Mouse (Mus musculus) layer of hippocampus, adult 9-11 months (tissue): ENCODE measurements at regions not wholly inside any gene's neighbourhood (a gene's known extent, or its start where the extent isn't known, plus 50 kb on each side); places are given as distances from the start of the nearest gene placed in this dataset.
"Not testable (repeated sequence)": the region's sequence is repeated elsewhere in the genome, so short reads cannot be mapped to it uniquely, and the experiment has no call there.

Experiments used
- DNase-seq: peaks from one replicate; pipeline ENCODE4 v3.0.0; 2022

DNA sequence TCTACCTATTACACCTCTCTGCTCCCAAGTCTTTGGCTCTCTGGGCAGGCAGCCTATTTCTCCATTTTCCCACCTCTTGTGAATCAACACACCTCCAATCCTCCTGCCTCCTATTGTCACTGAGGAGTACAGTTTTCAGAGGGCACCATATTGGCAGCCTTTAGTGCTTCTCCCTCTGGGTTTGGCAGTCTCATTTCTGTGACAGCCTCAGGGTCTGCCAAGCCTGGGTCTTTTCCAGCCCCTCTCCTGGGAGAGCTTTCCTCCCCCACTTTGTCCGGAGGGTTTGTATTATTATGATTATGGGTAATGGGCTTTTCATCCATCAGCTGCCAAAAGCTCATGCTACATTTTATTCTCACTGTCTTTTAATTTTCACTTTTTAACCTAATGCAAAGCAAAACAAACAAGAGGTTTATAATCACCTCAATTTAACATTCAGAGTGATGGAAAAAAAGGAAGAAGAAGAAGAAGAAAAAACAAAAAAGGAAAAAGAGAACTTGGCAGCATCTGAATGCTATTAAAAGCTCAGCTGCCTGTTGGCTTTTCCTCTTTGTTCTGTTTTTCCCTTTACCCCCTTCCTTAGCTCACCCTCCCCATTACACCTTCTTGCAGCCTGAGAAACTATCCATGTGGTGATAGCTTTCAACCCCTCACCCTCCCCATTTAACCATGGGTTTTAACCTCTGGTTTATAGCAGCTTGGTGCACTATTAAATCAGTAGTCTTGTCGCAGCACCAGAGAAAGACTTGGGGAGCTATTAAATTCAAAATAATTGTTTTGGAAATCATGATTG, 790.5 kb upstream of the Cdh8 start:
- no peak for DNase-seq

DNA sequence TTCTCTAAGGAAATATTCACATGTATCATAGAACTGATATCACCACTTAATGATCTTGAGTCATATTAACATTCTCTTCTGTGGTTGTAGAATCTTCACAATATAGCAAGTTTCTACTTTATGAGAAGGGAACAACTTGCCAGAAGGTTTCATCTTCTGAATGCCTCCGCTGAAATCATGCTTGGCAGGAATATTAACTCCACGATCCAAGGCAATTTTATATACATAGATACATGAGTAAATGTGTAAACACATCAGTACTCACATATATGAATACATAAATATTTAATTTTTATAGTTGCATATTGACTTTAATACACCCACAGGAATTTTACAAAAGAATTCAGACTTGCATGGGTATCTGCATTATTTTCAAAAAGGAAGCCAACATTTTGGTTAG, 777.0 kb upstream of the Cdh8 start:
- no peak for DNase-seq

DNA sequence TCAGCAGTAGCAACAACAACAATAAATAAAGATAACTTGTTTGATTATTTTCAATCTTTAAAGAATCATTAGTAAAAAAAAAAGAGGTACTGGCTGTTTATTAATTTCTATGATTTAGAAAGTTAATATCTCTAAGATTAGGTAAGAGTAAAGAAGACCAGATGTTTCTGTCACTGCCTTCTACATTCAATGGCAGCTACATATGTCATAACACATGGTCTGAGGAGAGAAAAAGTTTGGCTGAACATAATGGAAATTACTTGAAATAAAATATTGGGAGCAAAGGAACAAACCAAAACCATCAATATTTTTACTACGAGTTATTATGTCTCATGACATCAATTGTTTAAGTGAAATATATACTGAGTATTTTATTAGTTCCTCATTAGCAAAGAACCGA, 774.4 kb upstream of the Cdh8 start:
- no peak for DNase-seq

DNA sequence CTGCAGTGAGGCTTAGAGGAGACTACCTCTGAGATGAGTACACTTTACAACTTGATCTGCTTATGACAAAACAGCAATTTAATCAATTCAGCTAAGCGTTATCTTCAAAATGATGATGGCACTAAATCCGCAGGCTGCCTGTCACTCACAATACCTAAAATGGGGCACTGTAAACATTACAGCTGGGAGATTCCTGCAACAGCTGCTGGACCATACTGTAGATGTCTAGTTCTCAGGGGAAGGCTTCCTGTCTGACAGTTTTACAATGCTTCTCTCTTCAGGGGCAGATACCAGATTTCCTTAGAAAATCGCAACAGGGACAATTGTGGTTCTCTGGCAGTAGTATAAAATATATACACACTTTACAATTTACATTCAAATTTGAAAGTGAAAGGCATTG, 771.7 kb upstream of the Cdh8 start:
- no peak for DNase-seq

DNA sequence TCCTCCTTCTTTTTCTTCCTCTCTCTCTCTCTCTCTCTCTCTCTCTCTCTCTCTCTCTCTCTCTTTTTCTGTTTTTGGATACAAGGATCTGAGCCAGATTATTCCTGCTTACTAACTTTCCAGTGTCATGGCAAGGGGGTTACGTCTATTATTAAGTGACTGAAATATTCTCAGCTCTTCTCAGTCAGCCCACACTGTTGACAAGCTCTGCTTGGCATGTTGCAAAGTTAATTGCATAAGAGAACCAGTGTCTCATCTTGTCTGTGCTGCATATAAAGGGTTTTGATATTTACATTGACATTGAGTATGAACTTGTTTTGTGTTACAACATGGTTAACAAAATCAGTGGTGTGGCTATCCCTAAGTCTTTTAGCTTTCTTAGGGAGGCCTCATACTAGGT, 760.2 kb upstream of the Cdh8 start:
- no peak for DNase-seq

DNA sequence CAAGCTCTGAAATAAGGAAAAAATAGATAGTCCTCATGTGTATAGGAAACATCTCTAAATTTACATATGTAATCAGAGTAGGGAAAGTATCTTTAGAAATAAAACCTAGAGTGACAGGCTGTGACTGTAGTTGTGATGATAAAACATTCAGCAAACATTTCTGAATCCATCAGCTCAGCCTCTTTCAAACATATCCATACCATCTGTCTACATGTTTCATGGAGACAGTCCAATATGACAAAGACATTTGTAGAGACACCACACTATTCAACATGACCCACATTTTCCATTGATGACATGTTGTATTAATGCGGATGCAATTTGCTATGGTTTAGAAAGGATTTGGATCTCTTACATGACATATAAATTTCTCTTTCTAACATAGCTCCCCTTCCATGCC, 729.1 kb upstream of the Cdh8 start:
- DNase-seq = no peak

DNA sequence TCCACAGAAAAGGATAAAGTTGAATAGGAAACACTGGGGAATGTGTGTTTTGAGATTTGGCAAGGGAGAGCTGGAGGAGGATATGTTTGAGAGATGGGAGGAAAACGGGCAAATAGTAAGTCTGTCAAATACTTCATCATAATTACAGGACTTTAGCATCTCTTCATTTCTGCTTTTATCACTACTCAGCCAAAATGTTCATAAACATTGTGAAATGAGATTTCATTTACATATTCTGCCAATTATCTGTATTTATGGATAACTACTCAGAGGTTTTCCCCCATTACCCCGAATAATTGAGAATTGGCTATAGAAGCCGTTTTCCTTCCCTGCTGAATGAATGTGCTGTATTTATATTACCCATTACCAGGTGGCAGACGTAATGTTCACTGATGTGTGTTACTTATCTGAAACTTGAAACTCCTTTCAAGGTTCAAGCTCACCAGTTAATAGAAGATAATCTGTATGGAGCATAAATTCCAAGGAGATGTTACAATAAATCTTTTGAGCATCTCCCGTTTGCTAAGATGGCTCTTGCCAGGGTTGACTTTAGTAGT, 727.9 kb upstream of the Cdh8 start:
- no peak for DNase-seq

DNA sequence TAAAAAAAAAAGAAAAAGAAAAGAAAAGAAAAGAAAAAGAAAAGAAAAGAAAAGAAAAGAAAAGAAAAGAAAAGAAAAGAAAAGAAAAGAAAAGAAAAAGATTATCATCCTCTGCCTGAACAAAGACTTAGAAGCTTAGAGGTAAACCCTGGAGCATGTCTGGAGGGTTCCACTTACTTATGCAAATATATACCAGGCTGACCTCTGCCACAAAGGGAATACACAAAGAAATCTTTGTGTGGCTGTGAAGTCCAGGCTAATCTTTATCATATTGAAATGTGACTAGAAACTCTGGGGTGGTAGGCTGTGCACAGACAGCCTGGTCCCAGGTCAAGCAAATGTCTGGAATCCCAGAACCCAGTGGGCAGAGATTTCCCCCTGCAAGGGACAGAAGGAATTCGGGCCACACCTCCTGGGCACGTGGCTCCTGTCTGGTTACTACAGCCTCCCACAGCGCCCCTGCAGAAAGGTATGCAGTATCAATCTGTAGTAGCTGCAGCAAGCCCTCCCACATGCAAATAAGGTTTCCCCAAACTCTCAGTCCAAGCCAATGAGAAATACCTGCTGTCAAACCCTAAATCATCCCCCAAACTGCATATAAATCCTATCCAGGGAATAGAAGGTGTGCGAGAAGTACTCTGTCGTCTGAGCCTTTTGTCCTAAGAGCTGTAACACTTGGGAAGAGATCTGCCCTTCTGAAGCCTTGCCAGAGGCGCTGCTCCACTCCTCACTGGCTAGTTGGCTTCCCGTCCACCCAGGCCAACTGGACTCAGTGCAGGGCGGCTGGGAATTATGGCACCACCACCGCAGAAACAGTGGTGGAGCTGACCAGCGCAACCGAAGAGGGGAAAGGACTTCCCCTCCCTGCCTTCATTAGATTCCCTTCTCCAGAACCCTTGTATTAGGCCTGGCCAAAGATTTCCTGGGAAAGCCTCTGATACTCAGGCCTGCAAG, 688.4 kb upstream of the Cdh8 start:
- no peak for DNase-seq

DNA sequence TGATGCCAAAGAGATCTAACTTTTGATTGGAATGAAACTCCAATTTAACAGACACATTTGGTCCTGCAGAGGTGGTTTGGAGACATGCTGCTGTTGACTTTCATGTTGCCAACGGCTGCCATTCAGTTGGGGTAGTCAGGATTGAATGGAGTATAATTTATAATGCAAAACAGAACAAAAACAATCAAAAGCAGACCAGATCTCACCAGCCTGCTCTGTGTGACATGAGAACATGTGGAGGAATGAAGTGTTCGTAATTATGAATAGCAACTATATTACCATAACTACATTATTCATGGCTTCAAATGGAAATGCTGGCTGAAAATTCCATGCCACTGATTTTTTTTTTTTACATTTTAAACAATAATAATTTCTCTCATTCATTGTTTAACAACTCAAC, 685.7 kb upstream of the Cdh8 start:
- DNase-seq = peak; percentile 15

DNA sequence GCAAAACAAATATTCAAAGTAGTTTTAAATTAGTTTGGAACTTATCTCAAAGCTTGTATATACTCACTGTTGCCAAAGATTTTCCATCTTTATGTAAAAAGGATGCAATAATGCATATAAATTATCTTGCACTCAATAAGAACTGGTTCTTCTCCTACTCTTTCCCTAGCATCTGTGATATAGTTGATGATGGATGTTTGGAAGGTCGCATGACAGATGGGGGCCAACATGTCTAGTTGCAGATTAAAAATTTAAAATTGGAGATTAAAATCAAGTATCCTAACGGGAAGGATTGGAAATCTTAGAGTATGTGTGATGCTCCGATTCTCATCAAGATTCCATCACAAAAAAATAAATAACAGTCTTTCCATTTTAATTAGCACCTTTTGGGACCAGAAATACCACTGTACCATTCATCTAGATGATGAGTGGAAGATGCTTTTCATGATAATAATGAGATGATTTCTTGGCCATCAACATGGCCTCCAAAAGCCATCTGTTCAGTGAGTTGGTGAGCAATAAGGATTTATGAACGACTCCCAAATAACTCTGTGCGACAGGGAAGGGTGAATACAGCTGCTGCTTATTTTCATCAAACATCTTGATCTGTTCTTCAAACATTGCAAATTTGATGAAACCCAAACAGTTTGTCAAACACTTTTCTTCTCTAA, 655.9 kb upstream of the Cdh8 start:
- peak; percentile 8 for DNase-seq

DNA sequence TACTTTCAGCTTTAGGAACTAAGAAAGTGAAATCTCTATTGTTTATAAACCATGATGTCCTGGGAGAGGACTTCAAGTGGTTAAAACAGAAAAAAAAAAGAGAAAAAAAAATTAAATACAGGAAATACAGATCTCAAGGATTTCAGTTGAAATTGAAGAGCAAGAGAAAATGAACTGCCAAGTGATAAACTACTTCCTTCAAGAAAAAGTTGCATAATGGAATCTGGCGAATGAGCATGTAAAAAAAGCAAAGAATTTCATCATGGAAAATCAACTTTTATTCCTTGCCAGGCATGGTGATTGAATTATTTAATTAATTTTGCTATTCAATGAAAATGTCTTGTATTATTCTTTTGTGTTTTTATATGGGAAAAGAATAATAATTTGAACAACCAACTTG, 653.5 kb upstream of the Cdh8 start:
- no peak for DNase-seq

DNA sequence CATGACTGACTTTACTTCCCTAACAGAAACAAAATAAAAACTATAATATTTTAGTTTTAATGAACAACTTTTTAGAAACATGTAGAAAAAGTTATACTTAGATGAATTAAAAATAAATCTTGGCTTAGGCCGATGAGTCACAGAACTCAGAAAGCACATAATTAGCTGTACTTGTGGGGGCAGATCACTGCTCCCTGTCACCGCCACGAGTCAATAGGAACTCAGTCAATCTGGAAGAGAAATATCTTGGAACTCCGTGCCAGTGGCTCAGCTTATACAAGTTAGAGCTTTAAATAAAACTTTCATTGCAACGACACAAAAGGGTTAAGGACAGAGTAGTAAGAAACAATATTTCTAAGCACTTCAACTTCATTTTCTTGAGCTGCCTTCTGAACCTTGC, 622.7 kb upstream of the Cdh8 start:
- peak; percentile 38 for DNase-seq

DNA sequence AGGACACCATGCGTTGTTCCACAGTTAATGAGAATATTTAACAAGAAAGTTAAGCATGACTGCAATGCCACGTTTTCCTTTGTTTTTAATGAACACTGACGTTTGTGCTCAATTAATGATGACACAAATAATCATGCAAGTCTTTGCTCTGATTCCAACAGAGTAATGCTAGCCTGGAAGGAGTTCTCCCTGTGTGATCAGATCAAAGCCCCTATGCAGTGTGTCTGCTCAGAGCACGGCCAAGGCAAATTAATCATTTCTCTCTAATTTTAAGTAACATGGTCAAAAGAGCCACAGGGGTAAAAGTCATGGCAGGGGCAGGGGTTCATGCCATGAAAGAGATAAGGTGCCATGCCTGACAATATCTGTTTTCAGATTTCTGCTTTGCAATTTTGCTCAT, 618.2 kb upstream of the Cdh8 start:
- no peak for DNase-seq

DNA sequence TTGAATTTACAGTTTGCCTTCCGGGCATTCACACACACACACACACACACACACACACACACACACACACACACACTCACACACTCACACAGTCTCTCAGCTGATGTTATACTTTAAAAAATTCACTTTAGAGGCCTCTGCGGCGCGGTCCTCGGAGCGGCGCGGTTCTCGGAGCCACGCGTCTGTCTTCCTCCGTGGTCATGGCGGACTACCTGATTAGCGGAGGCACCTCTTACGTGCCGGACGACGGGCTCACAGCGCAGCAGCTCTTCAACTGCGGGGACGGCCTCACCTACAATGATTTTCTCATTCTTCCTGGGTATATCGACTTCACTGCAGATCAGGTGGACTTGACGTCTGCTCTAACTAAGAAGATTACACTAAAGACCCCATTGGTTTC, 614.1 kb upstream of the Cdh8 start:
- DNase-seq = not testable (repeated sequence)

DNA sequence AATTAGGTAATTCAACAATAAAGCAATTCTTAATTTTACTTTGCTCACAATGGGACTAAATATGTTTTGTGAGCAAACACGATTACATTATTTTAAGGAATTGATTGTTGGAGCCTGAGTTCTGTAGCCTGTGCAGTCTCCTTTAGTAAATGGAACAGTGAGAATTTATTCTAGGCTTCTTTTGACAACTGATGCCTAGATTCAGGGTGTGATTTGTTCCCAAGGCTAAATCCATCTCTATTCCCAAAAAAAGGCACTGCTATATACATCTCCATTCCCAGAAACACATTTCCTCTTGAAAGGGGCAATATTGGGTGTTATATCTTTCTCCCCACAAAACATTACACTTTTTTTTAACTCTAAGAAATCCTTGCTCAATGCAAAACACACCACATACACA, 599.4 kb upstream of the Cdh8 start:
- DNase-seq = no peak

DNA sequence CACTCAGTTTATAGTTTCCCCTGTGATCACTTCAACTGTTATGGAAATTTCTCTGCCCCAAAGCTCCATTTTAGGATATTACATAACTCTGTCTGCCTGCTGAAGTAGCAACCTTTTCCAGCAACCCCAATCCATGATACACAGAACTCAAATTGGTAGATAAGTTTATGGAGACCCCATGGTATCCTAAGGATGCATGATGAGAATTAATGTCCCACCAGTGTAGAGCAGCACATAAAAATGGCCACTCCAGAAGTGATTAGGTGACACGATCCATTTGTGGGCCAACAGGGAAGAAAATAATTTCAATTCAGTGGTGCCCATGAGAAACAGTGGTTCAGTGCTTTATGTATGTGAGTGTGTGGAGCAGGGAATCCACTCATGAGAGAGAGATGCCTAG, 583.3 kb upstream of the Cdh8 start:
- no peak for DNase-seq

DNA sequence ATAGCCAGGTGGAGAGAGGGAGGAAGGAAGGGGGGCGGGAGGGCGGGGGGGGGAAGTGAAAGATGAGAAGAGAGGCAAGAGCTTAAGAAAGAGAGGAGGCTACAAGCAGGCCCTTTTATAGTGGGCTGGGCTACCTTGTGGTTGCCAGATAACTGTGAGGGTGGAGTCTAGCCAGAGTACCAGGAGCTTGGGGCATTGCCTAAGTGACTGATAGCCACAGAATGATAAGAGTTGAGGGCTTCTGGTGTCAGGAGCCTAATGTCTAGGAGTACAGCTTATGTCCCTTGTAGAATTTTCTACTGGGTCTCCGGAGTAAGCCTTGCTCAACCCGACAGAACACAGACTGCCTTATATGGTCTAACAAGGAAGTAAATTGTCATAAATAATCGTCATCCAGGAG, 567.4 kb upstream of the Cdh8 start:
- DNase-seq = no peak

DNA sequence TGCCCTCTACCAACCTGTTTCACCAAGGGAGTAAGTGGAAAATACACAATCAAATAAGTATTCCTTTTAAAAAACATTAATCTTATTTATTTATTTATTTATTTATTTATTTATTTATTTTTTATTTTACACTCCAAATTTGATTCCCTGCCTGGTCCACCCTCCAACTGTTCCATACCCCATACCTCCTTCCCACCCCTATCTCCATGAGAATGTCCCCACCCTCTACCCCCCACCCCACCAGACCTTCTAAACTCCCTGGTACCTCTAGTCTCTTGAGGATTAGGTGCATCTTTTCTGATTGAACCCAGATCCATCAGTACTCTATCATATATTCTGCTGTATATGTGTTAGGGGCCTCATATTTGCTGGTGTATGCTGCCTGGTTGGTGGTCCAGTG, 538.4 kb upstream of the Cdh8 start:
- DNase-seq = no peak

DNA sequence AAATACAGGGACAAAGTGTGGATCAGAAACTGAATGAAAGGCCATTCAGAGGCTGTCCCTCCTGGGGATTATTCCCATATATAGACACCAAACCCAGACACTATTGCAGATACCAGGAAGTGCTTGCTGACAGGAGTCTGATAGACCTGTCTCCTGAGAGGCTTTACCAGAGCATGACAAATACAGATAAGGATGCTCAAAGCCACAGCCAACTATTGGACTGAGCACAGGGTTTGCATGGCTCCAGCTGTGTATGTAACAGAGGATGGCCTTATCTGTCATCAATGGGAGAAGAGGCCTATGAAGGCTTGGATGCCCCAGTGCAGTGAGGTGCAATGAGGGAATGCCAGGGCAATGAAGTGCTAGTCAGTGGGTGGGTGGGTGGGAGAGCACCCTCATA, 537.6 kb upstream of the Cdh8 start:
- no peak for DNase-seq

DNA sequence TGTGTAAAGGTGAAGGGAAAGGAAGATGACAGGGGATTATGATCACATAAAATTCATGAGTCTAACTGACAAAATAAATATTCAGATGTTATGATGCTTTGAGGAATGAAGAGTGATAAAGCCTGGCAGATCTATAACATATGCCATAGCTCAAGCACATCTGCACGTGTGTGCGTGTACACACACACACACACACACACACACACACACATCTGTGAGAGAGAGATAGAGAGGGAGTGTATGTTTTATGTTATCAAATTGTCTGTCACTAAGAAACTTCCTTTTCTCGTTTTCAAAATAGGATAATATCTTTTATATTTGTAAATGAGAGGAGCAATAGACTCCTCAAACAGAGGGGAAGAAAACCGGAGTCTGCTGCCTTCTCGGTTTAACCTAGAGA, 516.9 kb upstream of the Cdh8 start:
- DNase-seq = no peak
